Mouse (Mus musculus): ENCODE measurements around the gene Olfr190. TPM values are rescaled to one million over a fixed set of nuclear protein-coding genes. Genes with fewer than 3 reads are reported as not detected.

The Olfr190 gene
- polyA plus RNA-seq, 1 experiment: not detected

- Histone ChIP-seq H3K4me1 (ENCODE audit: control insufficient read depth, insufficient read depth, low read length) (no peaks in the 10 kb centered on the region), H3K27ac (ENCODE audit: control insufficient read depth, insufficient read depth, low read depth, low read length, poor library complexity) (no peak overlapping the region), H3K4me3 (replicated peaks; ENCODE audit: control insufficient read depth, low read depth, low read length) (no peak overlapping the region)
- 64% methylated on average over 1 of the region's 1 CpGs for WGBS
- TF ChIP-seq POLR2A (IDR thresholded peaks at IDR 0.05; ENCODE audit: borderline replicate concordance, control insufficient read depth, low read depth, low read length): no peak
- no peak for TF ChIP-seq CTCF (IDR thresholded peaks at IDR 0.05; ENCODE audit: control insufficient read depth, insufficient read depth, low read length)
Measured at GRCm38 (mm10) chr16:59048860-59049259, 28.9 kb downstream of the Olfr190 start.

GRCm38 (mm10) chr16:59047579-59047978 lies 30.2 kb downstream of the Olfr190 start:
- Histone ChIP-seq H3K27ac (ENCODE audit: control insufficient read depth, insufficient read depth, low read depth, low read length, poor library complexity) (no peak overlapping the region), H3K4me1 (ENCODE audit: control insufficient read depth, insufficient read depth, low read length) (no peaks in the 10 kb centered on the region), H3K4me3 (replicated peaks; ENCODE audit: control insufficient read depth, low read depth, low read length) (no peak overlapping the region)
- TF ChIP-seq CTCF (IDR thresholded peaks at IDR 0.05; ENCODE audit: control insufficient read depth, insufficient read depth, low read length) (no peak), POLR2A (IDR thresholded peaks at IDR 0.05; ENCODE audit: borderline replicate concordance, control insufficient read depth, low read depth, low read length) (no peak)
- 56% methylated on average over 4 of the region's 4 CpGs for WGBS

- no peaks in the 10 kb centered on the region for H3K4me1 ChIP-seq (ENCODE audit: control insufficient read depth, insufficient read depth, low read length)
- TF ChIP-seq POLR2A (IDR thresholded peaks at IDR 0.05; ENCODE audit: borderline replicate concordance, control insufficient read depth, low read depth, low read length) (no peak), CTCF (IDR thresholded peaks at IDR 0.05; ENCODE audit: control insufficient read depth, insufficient read depth, low read length) (no peak)
- H3K27ac ChIP-seq (ENCODE audit: control insufficient read depth, insufficient read depth, low read depth, low read length, poor library complexity): no peak overlapping the region
- 64% methylated on average over 3 of the region's 3 CpGs for WGBS
- no peak overlapping the region for H3K4me3 ChIP-seq (replicated peaks; ENCODE audit: control insufficient read depth, low read depth, low read length)
Measured at GRCm38 (mm10) chr16:59045835-59046234, 32.0 kb downstream of the Olfr190 start.

- no peak for TF ChIP-seq POLR2A (IDR thresholded peaks at IDR 0.05; ENCODE audit: borderline replicate concordance, control insufficient read depth, low read depth, low read length)
- no peak for TF ChIP-seq CTCF (IDR thresholded peaks at IDR 0.05; ENCODE audit: control insufficient read depth, insufficient read depth, low read length)
- WGBS: 85% methylated on average over 7 of the region's 7 CpGs
- H3K4me1 ChIP-seq (ENCODE audit: control insufficient read depth, insufficient read depth, low read length): no peaks in the 10 kb centered on the region
- H3K27ac ChIP-seq (ENCODE audit: control insufficient read depth, insufficient read depth, low read depth, low read length, poor library complexity): no peak within 1 kb of the TSS
- H3K4me3 ChIP-seq (replicated peaks; ENCODE audit: control insufficient read depth, low read depth, low read length): no peak within 1 kb of the TSS
Measured at GRCm38 (mm10) chr16:59039710-59040109, 38.1 kb downstream of the Olfr190 start, which contains the start of gene Olfr187. Gene Olfr187 (minus strand): TSS chr16:59039767.

- Histone ChIP-seq H3K27ac (ENCODE audit: control insufficient read depth, insufficient read depth, low read depth, low read length, poor library complexity) (no peak within 1 kb of the TSS), H3K4me3 (replicated peaks; ENCODE audit: control insufficient read depth, low read depth, low read length) (no peak within 1 kb of the TSS), H3K4me1 (ENCODE audit: control insufficient read depth, insufficient read depth, low read length) (no peaks in the 10 kb centered on the region)
- TF ChIP-seq CTCF (IDR thresholded peaks at IDR 0.05; ENCODE audit: control insufficient read depth, insufficient read depth, low read length) (no peak), POLR2A (IDR thresholded peaks at IDR 0.05; ENCODE audit: borderline replicate concordance, control insufficient read depth, low read depth, low read length) (no peak)
- WGBS: 83% methylated on average over 4 of the region's 4 CpGs
Measured at GRCm38 (mm10) chr16:59030191-59030590, 47.6 kb downstream of the Olfr190 start, which contains the start of gene Olfr186. Gene Olfr186 (minus strand): TSS chr16:59030291.

Other genes starting within 250 kb of the Olfr190 start
- not detected in 2 replicates for gene Olfr177, start 203.2 kb downstream of the Olfr190 start, polyA plus RNA-seq (2011; ENCODE audit: insufficient read depth, insufficient read length, low replicate concordance, missing spikeins)
- gene Olfr178, start 185.9 kb downstream of the Olfr190 start, polyA plus RNA-seq (2011; ENCODE audit: insufficient read depth, insufficient read length, low replicate concordance, missing spikeins): not detected in 2 replicates
- gene Olfr181, start 149.2 kb downstream of the Olfr190 start, polyA plus RNA-seq (2011; ENCODE audit: insufficient read depth, insufficient read length, low replicate concordance, missing spikeins): not detected in 2 replicates
- gene Olfr180, start 148.6 kb downstream of the Olfr190 start, polyA plus RNA-seq (2011; ENCODE audit: insufficient read depth, insufficient read length, low replicate concordance, missing spikeins): not detected in 2 replicates
- gene Olfr183, start 82.6 kb downstream of the Olfr190 start, polyA plus RNA-seq (2011; ENCODE audit: insufficient read depth, insufficient read length, low replicate concordance, missing spikeins): not detected in 2 replicates
- not detected in 2 replicates for gene Olfr186, start 47.7 kb downstream of the Olfr190 start, polyA plus RNA-seq (2011; ENCODE audit: insufficient read depth, insufficient read length, low replicate concordance, missing spikeins)
- not detected in 2 replicates for gene Olfr187, start 38.2 kb downstream of the Olfr190 start, polyA plus RNA-seq (2011; ENCODE audit: insufficient read depth, insufficient read length, low replicate concordance, missing spikeins)
- gene Olfr191, start 11.8 kb upstream of the Olfr190 start, polyA plus RNA-seq (2011; ENCODE audit: insufficient read depth, insufficient read length, low replicate concordance, missing spikeins): not detected in 2 replicates
- gene Olfr193, start 33.9 kb upstream of the Olfr190 start, polyA plus RNA-seq (2011; ENCODE audit: insufficient read depth, insufficient read length, low replicate concordance, missing spikeins): not detected in 2 replicates
- not detected in 2 replicates for gene Olfr194, start 43.1 kb upstream of the Olfr190 start, polyA plus RNA-seq (2011; ENCODE audit: insufficient read depth, insufficient read length, low replicate concordance, missing spikeins)
- not detected in 2 replicates for gene Olfr195, start 69.0 kb upstream of the Olfr190 start, polyA plus RNA-seq (2011; ENCODE audit: insufficient read depth, insufficient read length, low replicate concordance, missing spikeins)
- gene Olfr196, start 92.4 kb upstream of the Olfr190 start, polyA plus RNA-seq (2011; ENCODE audit: insufficient read depth, insufficient read length, low replicate concordance, missing spikeins): not detected in 2 replicates
- not detected in 2 replicates for gene Olfr198, start 125.5 kb upstream of the Olfr190 start, polyA plus RNA-seq (2011; ENCODE audit: insufficient read depth, insufficient read length, low replicate concordance, missing spikeins)
- not detected in 2 replicates for gene Olfr199, start 141.8 kb upstream of the Olfr190 start, polyA plus RNA-seq (2011; ENCODE audit: insufficient read depth, insufficient read length, low replicate concordance, missing spikeins)
- not detected in 2 replicates for gene Olfr201, start 194.6 kb upstream of the Olfr190 start, polyA plus RNA-seq (2011; ENCODE audit: insufficient read depth, insufficient read length, low replicate concordance, missing spikeins)
- not detected in 2 replicates for gene Olfr202, start 208.8 kb upstream of the Olfr190 start, polyA plus RNA-seq (2011; ENCODE audit: insufficient read depth, insufficient read length, low replicate concordance, missing spikeins)
- gene Olfr203, start 220.9 kb upstream of the Olfr190 start, polyA plus RNA-seq (2011; ENCODE audit: insufficient read depth, insufficient read length, low replicate concordance, missing spikeins): not detected in 2 replicates
- gene Olfr204, start 240.2 kb upstream of the Olfr190 start, polyA plus RNA-seq (2011; ENCODE audit: insufficient read depth, insufficient read length, low replicate concordance, missing spikeins): not detected in 2 replicates

Measured in bone marrow, adult 2 months (tissue).